Mouse (Mus musculus): ENCODE data around the gene Vps52. TPM values are rescaled to one million over a fixed set of nuclear protein-coding genes. Genes with fewer than 3 reads are reported as not detected.

Gene Vps52
- polyA plus RNA-seq, 1 experiment from 2014 or later = 40.8 TPM

- H3K4me2 ChIP-seq (replicated peaks; ENCODE audit: low read depth, low read length) = no peak overlapping the region
- no peak overlapping the region for H3K9ac ChIP-seq (ENCODE audit: low read depth, low read length)
- no peak for ATAC-seq (ENCODE audit: low FRiP score, low TSS enrichment)
- no peak overlapping the region for H3K4me3 ChIP-seq (ENCODE audit: low read length)
- H3K27me3 ChIP-seq (ENCODE audit: control insufficient read depth, insufficient read depth, low read length) = peaks cover 19% of the 10 kb centered on the region
- no peaks in the 10 kb centered on the region for H3K4me1 ChIP-seq (ENCODE audit: control insufficient read depth, insufficient read depth, low read length)
- no peak overlapping the region for H3K27ac ChIP-seq (ENCODE audit: low read depth, low read length)
- whole genome bisulfite sequencing = 6% methylated on average over 5 of the region's 5 CpGs
- no peaks in the 10 kb centered on the region for H3K9me3 ChIP-seq (ENCODE audit: control insufficient read depth, low read length)
- H3K36me3 ChIP-seq (ENCODE audit: control insufficient read depth, insufficient read depth, low read length) = no peaks in the 10 kb centered on the region
These were observed 47.8 kb downstream of the Vps52 start for GRCm38 (mm10) chr17:34003426-34003825.

GRCm38 (mm10) chr17:34006570-34006969 is 51.0 kb downstream of the Vps52 start:
- Histone ChIP-seq H3K36me3 (ENCODE audit: control insufficient read depth, insufficient read depth, low read length) (no peaks in the 10 kb centered on the region), H3K9ac (ENCODE audit: low read depth, low read length) (no peak overlapping the region), H3K27ac (ENCODE audit: low read depth, low read length) (no peak overlapping the region), H3K4me2 (replicated peaks; ENCODE audit: low read depth, low read length) (no peak overlapping the region), H3K9me3 (ENCODE audit: control insufficient read depth, low read length) (no peaks in the 10 kb centered on the region), H3K4me1 (ENCODE audit: control insufficient read depth, insufficient read depth, low read length) (no peaks in the 10 kb centered on the region), H3K27me3 (ENCODE audit: control insufficient read depth, insufficient read depth, low read length) (peaks cover 6% of the 10 kb centered on the region; the same call in 1 of the 2 replicates), H3K4me3 (ENCODE audit: low read length) (no peak overlapping the region)
- WGBS = 52% methylated on average over 2 of the region's 2 CpGs
- no peak for ATAC-seq (ENCODE audit: low FRiP score, low TSS enrichment)

- no peaks in the 10 kb centered on the region for H3K4me1 ChIP-seq (ENCODE audit: control insufficient read depth, insufficient read depth, low read length)
- ATAC-seq (ENCODE audit: low FRiP score, low TSS enrichment) = no peak
- H3K9ac ChIP-seq (ENCODE audit: low read depth, low read length) = no peak overlapping the region
- 79% methylated on average over 5 of the region's 5 CpGs for WGBS
- H3K36me3 ChIP-seq (ENCODE audit: control insufficient read depth, insufficient read depth, low read length) = no peaks in the 10 kb centered on the region
- H3K27me3 ChIP-seq (ENCODE audit: control insufficient read depth, insufficient read depth, low read length) = no peaks in the 10 kb centered on the region
- peaks cover 3% of the 10 kb centered on the region; the same call in 1 of the 2 replicates for H3K9me3 ChIP-seq (ENCODE audit: control insufficient read depth, low read length)
- H3K27ac ChIP-seq (ENCODE audit: low read depth, low read length) = no peak overlapping the region
- H3K4me2 ChIP-seq (replicated peaks; ENCODE audit: low read depth, low read length) = no peak overlapping the region
- H3K4me3 ChIP-seq (ENCODE audit: low read length) = no peak overlapping the region
These were observed 54.5 kb downstream of the Vps52 start for GRCm38 (mm10) chr17:34010156-34010555.

- no peak overlapping the region for H3K27ac ChIP-seq (ENCODE audit: low read depth, low read length)
- WGBS = 95% methylated on average over 8 of the region's 8 CpGs
- no peak overlapping the region for H3K4me3 ChIP-seq (ENCODE audit: low read length)
- no peaks in the 10 kb centered on the region for H3K27me3 ChIP-seq (ENCODE audit: control insufficient read depth, insufficient read depth, low read length)
- H3K9ac ChIP-seq (ENCODE audit: low read depth, low read length) = no peak overlapping the region
- no peaks in the 10 kb centered on the region for H3K36me3 ChIP-seq (ENCODE audit: control insufficient read depth, insufficient read depth, low read length)
- H3K9me3 ChIP-seq (ENCODE audit: control insufficient read depth, low read length) = peaks cover 3% of the 10 kb centered on the region; the same call in 1 of the 2 replicates
- no peak overlapping the region for H3K4me2 ChIP-seq (replicated peaks; ENCODE audit: low read depth, low read length)
- ATAC-seq (ENCODE audit: low FRiP score, low TSS enrichment) = no peak
- no peaks in the 10 kb centered on the region for H3K4me1 ChIP-seq (ENCODE audit: control insufficient read depth, insufficient read depth, low read length)
These were observed 57.8 kb downstream of the Vps52 start for GRCm38 (mm10) chr17:34013436-34013835.

Other genes with a start within 250 kb of the Vps52 start
- gene March2, start 237.1 kb upstream of the Vps52 start, polyA plus RNA-seq (2014; fragmentation: Nextera tagmentation; extraction: Ambion mirVana) = 31.2 and 46.1 TPM in 2 replicates
- 217 and 269 TPM in 2 replicates for gene Rab11b, start 195.3 kb upstream of the Vps52 start, polyA plus RNA-seq (2014; fragmentation: Nextera tagmentation; extraction: Ambion mirVana)
- 18.4 and 19.4 TPM in 2 replicates for gene Angptl4, start 174.0 kb upstream of the Vps52 start, polyA plus RNA-seq (2014; fragmentation: Nextera tagmentation; extraction: Ambion mirVana)
- gene Kank3, start 145.3 kb upstream of the Vps52 start, polyA plus RNA-seq (2014; fragmentation: Nextera tagmentation; extraction: Ambion mirVana) = 49.9 and 52.1 TPM in 2 replicates
- gene Rps28, start 131.2 kb upstream of the Vps52 start, polyA plus RNA-seq (2014; fragmentation: Nextera tagmentation; extraction: Ambion mirVana) = 1,210 and 1,489 TPM in 2 replicates
- gene Ndufa7, start 131.2 kb upstream of the Vps52 start, polyA plus RNA-seq (2014; fragmentation: Nextera tagmentation; extraction: Ambion mirVana) = 504 and 675 TPM in 2 replicates
- gene Cd320, start 112.7 kb upstream of the Vps52 start, polyA plus RNA-seq (2014; fragmentation: Nextera tagmentation; extraction: Ambion mirVana) = 111 and 121 TPM in 2 replicates
- gene Gm7029, start 82.0 kb upstream of the Vps52 start, polyA plus RNA-seq (2014; fragmentation: Nextera tagmentation; extraction: Ambion mirVana) = not detected in 2 replicates
- 6.2 and 20.8 TPM in 2 replicates for gene Kifc1, start 65.2 kb upstream of the Vps52 start, polyA plus RNA-seq (2014; fragmentation: Nextera tagmentation; extraction: Ambion mirVana)
- not detected in 2 replicates for gene Platr17, start 50.7 kb upstream of the Vps52 start, polyA plus RNA-seq (2014; fragmentation: Nextera tagmentation; extraction: Ambion mirVana)
- 31.9 and 50.8 TPM in 2 replicates for gene Daxx, start 46.4 kb upstream of the Vps52 start, polyA plus RNA-seq (2014; fragmentation: Nextera tagmentation; extraction: Ambion mirVana)
- gene Tapbp, start 39.9 kb upstream of the Vps52 start, polyA plus RNA-seq (2014; fragmentation: Nextera tagmentation; extraction: Ambion mirVana) = 17.4 and 24.6 TPM in 2 replicates
- gene Zbtb22, start 39.9 kb upstream of the Vps52 start, polyA plus RNA-seq (2014; fragmentation: Nextera tagmentation; extraction: Ambion mirVana) = 11.1 TPM in 2 replicates
- 26.3 and 28.2 TPM in 2 replicates for gene Rgl2, start 26.3 kb upstream of the Vps52 start, polyA plus RNA-seq (2014; fragmentation: Nextera tagmentation; extraction: Ambion mirVana)
- gene Pfdn6, start 15.5 kb upstream of the Vps52 start, polyA plus RNA-seq (2014; fragmentation: Nextera tagmentation; extraction: Ambion mirVana) = 169 and 211 TPM in 2 replicates
- gene Wdr46, start 15.2 kb upstream of the Vps52 start, polyA plus RNA-seq (2014; fragmentation: Nextera tagmentation; extraction: Ambion mirVana) = 26.5 and 37.8 TPM in 2 replicates
- gene B3galt4, start 4.3 kb upstream of the Vps52 start, polyA plus RNA-seq (2014; fragmentation: Nextera tagmentation; extraction: Ambion mirVana) = 2.8 and 3.3 TPM in 2 replicates
- 2,014 and 2,736 TPM in 2 replicates for gene Rps18, start 189 bp downstream of the Vps52 start, polyA plus RNA-seq (2014; fragmentation: Nextera tagmentation; extraction: Ambion mirVana)
- gene H2-K1, start 44.5 kb downstream of the Vps52 start, polyA plus RNA-seq (2014; fragmentation: Nextera tagmentation; extraction: Ambion mirVana) = 11.2 and 18.8 TPM in 2 replicates
- gene Ring1, start 68.9 kb downstream of the Vps52 start, polyA plus RNA-seq (2014; fragmentation: Nextera tagmentation; extraction: Ambion mirVana) = 5.5 and 12.4 TPM in 2 replicates
- 46.0 and 53.0 TPM in 2 replicates for gene H2-Ke6, start 72.2 kb downstream of the Vps52 start, polyA plus RNA-seq (2014; fragmentation: Nextera tagmentation; extraction: Ambion mirVana)
- 70.3 and 86.0 TPM in 2 replicates for gene Slc39a7, start 75.9 kb downstream of the Vps52 start, polyA plus RNA-seq (2014; fragmentation: Nextera tagmentation; extraction: Ambion mirVana)
- 22.2 and 28.0 TPM in 2 replicates for gene Rxrb, start 76.0 kb downstream of the Vps52 start, polyA plus RNA-seq (2014; fragmentation: Nextera tagmentation; extraction: Ambion mirVana)
- 1.9 and 2.1 TPM in 2 replicates for gene Col11a2, start 83.6 kb downstream of the Vps52 start, polyA plus RNA-seq (2014; fragmentation: Nextera tagmentation; extraction: Ambion mirVana)
- 0.51 and 0.76 TPM in 2 replicates for gene H2-Oa, start 136.5 kb downstream of the Vps52 start, polyA plus RNA-seq (2014; fragmentation: Nextera tagmentation; extraction: Ambion mirVana)
- 16.1 and 19.3 TPM in 2 replicates for gene H2-DMa, start 163.7 kb downstream of the Vps52 start, polyA plus RNA-seq (2014; fragmentation: Nextera tagmentation; extraction: Ambion mirVana)
- gene Brd2, start 166.8 kb downstream of the Vps52 start, polyA plus RNA-seq (2014; fragmentation: Nextera tagmentation; extraction: Ambion mirVana) = 153 and 178 TPM in 2 replicates
- gene H2-DMb2, start 187.5 kb downstream of the Vps52 start, polyA plus RNA-seq (2014; fragmentation: Nextera tagmentation; extraction: Ambion mirVana) = 18.5 and 21.9 TPM in 2 replicates
- gene H2-DMb1, start 197.3 kb downstream of the Vps52 start, polyA plus RNA-seq (2014; fragmentation: Nextera tagmentation; extraction: Ambion mirVana) = 4.1 and 4.2 TPM in 2 replicates
- 1.9 and 2.9 TPM in 2 replicates for gene Tap1, start 231.7 kb downstream of the Vps52 start, polyA plus RNA-seq (2014; fragmentation: Nextera tagmentation; extraction: Ambion mirVana)
- gene Psmb9, start 232.0 kb downstream of the Vps52 start, polyA plus RNA-seq (2014; fragmentation: Nextera tagmentation; extraction: Ambion mirVana) = 2.1 and 3.4 TPM in 2 replicates
- gene Psmb8, start 241.9 kb downstream of the Vps52 start, polyA plus RNA-seq (2014; fragmentation: Nextera tagmentation; extraction: Ambion mirVana) = 4.3 and 4.8 TPM in 2 replicates
- gene Tap2, start 247.7 kb downstream of the Vps52 start, polyA plus RNA-seq (2014; fragmentation: Nextera tagmentation; extraction: Ambion mirVana) = 1.2 and 1.8 TPM in 2 replicates